In genomic region chr4:108873746-108874145, GRCm38 (mm10) we compare ENCODE assay signal across 32 mouse cellular contexts. TPM values are rescaled to one million over a fixed set of nuclear protein-coding genes. Genes with fewer than 3 reads are reported as not detected.
"Had no signal": no experiment of that assay in that cellular context is flagged by ENCODE, and none has a peak within 500 bp of the region (broad histone marks: within the 10 kb centered on the region; RNA-seq: fewer than 3 reads in every experiment).

No protein-coding gene starts in this region.

- DNase-seq: left cerebral cortex, postnatal 4 days; liver; liver, embryonic 13.5 days; liver, postnatal 0 days; lung, adult 18-20 months; lung, adult 2 months; lung, embryonic 14.5 days; lung, postnatal 10 days; lung, postnatal 14 days; lung, postnatal 36 days; lung, postnatal 4 days; midbrain, embryonic 14.5 days had no signal

- H3K36me3 ChIP-seq: limb, embryonic 10.5 days; limb, embryonic 12.5 days; limb, embryonic 13.5 days; limb, embryonic 15.5 days; liver, embryonic 12.5 days; liver, embryonic 13.5 days; liver, embryonic 15.5 days; lung, embryonic 15.5 days; midbrain, embryonic 10.5 days; midbrain, embryonic 12.5 days; midbrain, embryonic 13.5 days; midbrain, embryonic 15.5 days; neural tube, embryonic 12.5 days had no signal

- H3K4me1 ChIP-seq: limb, embryonic 12.5 days; limb, embryonic 13.5 days; midbrain, embryonic 10.5 days; midbrain, embryonic 13.5 days; neural tube, embryonic 12.5 days had no signal

- H3K27ac ChIP-seq: limb, embryonic 10.5 days; limb, embryonic 12.5 days; limb, embryonic 13.5 days; limb, embryonic 15.5 days; liver, embryonic 12.5 days; liver, embryonic 13.5 days; liver, embryonic 14.5 days; liver, embryonic 15.5 days; lung, embryonic 15.5 days; macrophage; midbrain, embryonic 10.5 days; midbrain, embryonic 12.5 days; midbrain, embryonic 13.5 days; midbrain, embryonic 15.5 days; neural tube, embryonic 12.5 days had no signal

- H3K4me2 ChIP-seq: limb, embryonic 12.5 days; limb, embryonic 13.5 days; limb, embryonic 15.5 days; liver, embryonic 11.5 days; liver, embryonic 12.5 days; liver, embryonic 13.5 days; liver, embryonic 15.5 days; lung, embryonic 14.5 days; lung, embryonic 15.5 days; midbrain, embryonic 11.5 days; midbrain, embryonic 12.5 days; midbrain, embryonic 13.5 days; midbrain, embryonic 15.5 days; neural tube, embryonic 12.5 days had no signal

- H3K9me3 ChIP-seq: limb, embryonic 10.5 days; limb, embryonic 12.5 days; limb, embryonic 13.5 days; limb, embryonic 15.5 days; liver, embryonic 12.5 days; liver, embryonic 13.5 days; liver, embryonic 15.5 days; lung, embryonic 15.5 days; megakaryocyte, embryonic 14.5 days; midbrain, embryonic 10.5 days; midbrain, embryonic 12.5 days; midbrain, embryonic 13.5 days; midbrain, embryonic 15.5 days; neural tube, embryonic 12.5 days had no signal

- H3K9ac ChIP-seq: limb, embryonic 12.5 days; limb, embryonic 13.5 days; limb, embryonic 15.5 days; liver, embryonic 12.5 days; liver, embryonic 13.5 days; liver, embryonic 14.5 days; liver, embryonic 15.5 days; liver, postnatal 0 days; lung, embryonic 14.5 days; lung, embryonic 15.5 days; midbrain, embryonic 12.5 days; midbrain, embryonic 13.5 days; midbrain, embryonic 15.5 days; neural tube, embryonic 12.5 days had no signal

- H3K4me3 ChIP-seq: limb, embryonic 10.5 days; limb, embryonic 12.5 days; limb, embryonic 13.5 days; limb, embryonic 15.5 days; liver, embryonic 12.5 days; liver, embryonic 13.5 days; liver, embryonic 15.5 days; lung, embryonic 15.5 days; megakaryocyte, embryonic 14.5 days; midbrain, embryonic 10.5 days; midbrain, embryonic 12.5 days; midbrain, embryonic 13.5 days; midbrain, embryonic 15.5 days; myocyte; neural tube, embryonic 12.5 days had no signal

- H3K27me3 ChIP-seq: limb, embryonic 15.5 days; midbrain, embryonic 15.5 days; neural tube, embryonic 12.5 days had no signal

- ATAC-seq: liver, embryonic 12.5 days; liver, postnatal 0 days; lung, postnatal 0 days; midbrain, embryonic 13.5 days; midbrain, embryonic 15.5 days; midbrain, embryonic 16.5 days had no signal

RNA-seq across cellular contexts. Expression of gene Rab3b, which starts 5.1 kb away (rescaled TPM):
- polyA plus RNA-seq: macrophage had no signal

RNA-seq across cellular contexts. Expression of gene A730015C16Rik, which starts 25.3 kb away (rescaled TPM):
- polyA plus RNA-seq: macrophage had no signal
